Mouse (Mus musculus): ENCODE data around the gene Rab5if. TPM values are rescaled to one million over a fixed set of nuclear protein-coding genes. Genes with fewer than 3 reads are reported as not detected.
A peak's percentile ranks its signal among the peaks of the same experiment; 100 is the strongest.

Rab5if gene
- total and polyA plus RNA-seq, 3 experiments = 64.4 to 116 (median 104) TPM

- 97% methylated on average over 11 of the region's 11 CpGs for WGBS
- H3K4me3 ChIP-seq = no peak overlapping the region
- no peaks in the 10 kb centered on the region for H3K79me2 ChIP-seq (replicated peaks; ENCODE audit: control insufficient read depth, insufficient read depth, low read length)
- H3K27ac ChIP-seq = no peak overlapping the region
- intact Hi-C loops (cut with DNase I) = no loop called here
- H3K9ac ChIP-seq (ENCODE audit: low read depth, low read length) = no peak overlapping the region
- H3K27me3 ChIP-seq (ENCODE audit: control insufficient read depth, insufficient read depth, low read length) = no peaks in the 10 kb centered on the region
- no peaks in the 10 kb centered on the region for H3K36me3 ChIP-seq (ENCODE audit: control insufficient read depth, insufficient read depth, low read length)
- TF ChIP-seq POLR2A (IDR thresholded peaks at IDR 0.05; ENCODE audit: insufficient read depth, low read depth, low read length) (no peak), EP300 (IDR thresholded peaks at IDR 0.05; ENCODE audit: insufficient read depth, low read depth, low read length) (no peak), CTCF (IDR thresholded peaks at IDR 0.05) (no peak)
- no peak for DNase-seq
- no peaks in the 10 kb centered on the region for H3K4me1 ChIP-seq (ENCODE audit: control insufficient read depth, insufficient read depth, low read length)
These were observed 28.6 kb upstream of the Rab5if start for GRCm38 (mm10) chr2:156834336-156834735.

- intact Hi-C loops (cut with DNase I) = no loop called here
- peaks cover 3% of the 10 kb centered on the region; the same call in 1 of the 2 replicates for H3K4me1 ChIP-seq (ENCODE audit: control insufficient read depth, insufficient read depth, low read length)
- DNase-seq = no peak
- no peak overlapping the region for H3K27ac ChIP-seq
- no peaks in the 10 kb centered on the region for H3K36me3 ChIP-seq (ENCODE audit: control insufficient read depth, insufficient read depth, low read length)
- H3K79me2 ChIP-seq (replicated peaks; ENCODE audit: control insufficient read depth, insufficient read depth, low read length) = no peaks in the 10 kb centered on the region
- TF ChIP-seq EP300 (IDR thresholded peaks at IDR 0.05; ENCODE audit: insufficient read depth, low read depth, low read length) (no peak), CTCF (IDR thresholded peaks at IDR 0.05) (no peak), POLR2A (IDR thresholded peaks at IDR 0.05; ENCODE audit: insufficient read depth, low read depth, low read length) (no peak)
- no peaks in the 10 kb centered on the region for H3K27me3 ChIP-seq (ENCODE audit: control insufficient read depth, insufficient read depth, low read length)
- no peak overlapping the region for H3K9ac ChIP-seq (ENCODE audit: low read depth, low read length)
- H3K4me3 ChIP-seq = no peak overlapping the region
- WGBS = 76% methylated on average over 6 of the region's 6 CpGs
These were observed 24.1 kb upstream of the Rab5if start for GRCm38 (mm10) chr2:156838839-156839238.

GRCm38 (mm10) chr2:156839319-156840191 is 23.4 kb upstream of the Rab5if start, which contains the start of gene Tgif2:
TSS of gene Tgif2 (plus strand) at chr2:156840007.
- peak; percentile 64 to 74 for DNase-seq
- 17% methylated on average over 59 of the region's 61 CpGs for WGBS
- Histone ChIP-seq H3K4me3 (peak within 1 kb of the TSS; percentile 63), H3K27ac (no peak within 1 kb of the TSS; the same call in 1 of the 2 replicates), H3K9ac (ENCODE audit: low read depth, low read length) (peak within 1 kb of the TSS; percentile 70), H3K4me1 (ENCODE audit: control insufficient read depth, insufficient read depth, low read length) (peaks cover 3% of the 10 kb centered on the region; the same call in 1 of the 2 replicates), H3K27me3 (ENCODE audit: control insufficient read depth, insufficient read depth, low read length) (no peaks in the 10 kb centered on the region), H3K79me2 (replicated peaks; ENCODE audit: control insufficient read depth, insufficient read depth, low read length) (no peaks in the 10 kb centered on the region), H3K36me3 (ENCODE audit: control insufficient read depth, insufficient read depth, low read length) (no peaks in the 10 kb centered on the region)
- intact Hi-C loops (cut with DNase I) = loop anchor here (10.0 kb wide), 1 partner anchor 295 kb away; the partner anchor contains the start of gene Aar2
- TF ChIP-seq EP300 (IDR thresholded peaks at IDR 0.05; ENCODE audit: insufficient read depth, low read depth, low read length) (no peak), POLR2A (IDR thresholded peaks at IDR 0.05; ENCODE audit: insufficient read depth, low read depth, low read length) (no peak), CTCF (IDR thresholded peaks at IDR 0.05) (no peak)

- peak; percentile 39 to 54 for DNase-seq
- intact Hi-C loops (cut with DNase I) = loop anchor here (10.0 kb wide), 1 partner anchor 296 kb away; the partner anchor contains the start of gene Aar2
These were observed 22.5 kb upstream of the Rab5if start for GRCm38 (mm10) chr2:156840301-156841027.

GRCm38 (mm10) chr2:156841028-156841840 is 21.7 kb upstream of the Rab5if start:
- intact Hi-C loops (cut with DNase I) = loop anchor here (10.0 kb wide), 1 partner anchor 296 kb away; the partner anchor contains the start of gene Aar2
- peak; percentile 51 to 56 for DNase-seq
- Histone ChIP-seq H3K4me1 (ENCODE audit: control insufficient read depth, insufficient read depth, low read length) (peaks cover 3% of the 10 kb centered on the region; the same call in 1 of the 2 replicates), H3K79me2 (replicated peaks; ENCODE audit: control insufficient read depth, insufficient read depth, low read length) (no peaks in the 10 kb centered on the region), H3K4me3 (peak overlapping the region; percentile 63), H3K27ac (no peak overlapping the region), H3K36me3 (ENCODE audit: control insufficient read depth, insufficient read depth, low read length) (no peaks in the 10 kb centered on the region), H3K9ac (ENCODE audit: low read depth, low read length) (peak overlapping the region; percentile 70), H3K27me3 (ENCODE audit: control insufficient read depth, insufficient read depth, low read length) (no peaks in the 10 kb centered on the region)
- 1% methylated on average over 42 of the region's 42 CpGs for WGBS
- TF ChIP-seq EP300 (IDR thresholded peaks at IDR 0.05; ENCODE audit: insufficient read depth, low read depth, low read length) (no peak), CTCF (IDR thresholded peaks at IDR 0.05) (0 out of 2 replicates have a peak, but pooled peaks have one; percentile 2)

More at GRCm38 (mm10) chr2:156840301-156841027, 22.5 kb upstream of the Rab5if start:
- H3K79me2 ChIP-seq (replicated peaks; ENCODE audit: control insufficient read depth, insufficient read depth, low read length) = no peaks in the 10 kb centered on the region
- H3K27ac ChIP-seq = no peak overlapping the region; the same call in 1 of the 2 replicates
- TF ChIP-seq CTCF (IDR thresholded peaks at IDR 0.05) (no peak), POLR2A (IDR thresholded peaks at IDR 0.05; ENCODE audit: insufficient read depth, low read depth, low read length) (no peak), EP300 (IDR thresholded peaks at IDR 0.05; ENCODE audit: insufficient read depth, low read depth, low read length) (no peak)
- H3K27me3 ChIP-seq (ENCODE audit: control insufficient read depth, insufficient read depth, low read length) = no peaks in the 10 kb centered on the region
- H3K4me3 ChIP-seq = peak overlapping the region; percentile 63
- peaks cover 3% of the 10 kb centered on the region; the same call in 1 of the 2 replicates for H3K4me1 ChIP-seq (ENCODE audit: control insufficient read depth, insufficient read depth, low read length)
- WGBS = under 1% methylated on average over 70 of the region's 79 CpGs
- H3K36me3 ChIP-seq (ENCODE audit: control insufficient read depth, insufficient read depth, low read length) = no peaks in the 10 kb centered on the region
- peak overlapping the region; percentile 70 for H3K9ac ChIP-seq (ENCODE audit: low read depth, low read length)

Data from heart, adult 2 months (tissue).